Mouse (Mus musculus) monocyte, adult 2 months (primary cell): ENCODE measurements at regions not wholly inside any gene's neighbourhood (a gene's known extent, or its start where the extent isn't known, plus 50 kb on each side); places are given as distances from the start of the nearest gene placed in this dataset.
A peak's percentile ranks its signal among the peaks of the same experiment; 100 is the strongest.

Experiments
- DNase-seq, 2 experiments: peaks; one replicate each; pipeline ENCODE4 v3.0.0; 2022; ENCODE audit warnings: low spot score in 2 of 2, low read depth in 1 of 2

DNA sequence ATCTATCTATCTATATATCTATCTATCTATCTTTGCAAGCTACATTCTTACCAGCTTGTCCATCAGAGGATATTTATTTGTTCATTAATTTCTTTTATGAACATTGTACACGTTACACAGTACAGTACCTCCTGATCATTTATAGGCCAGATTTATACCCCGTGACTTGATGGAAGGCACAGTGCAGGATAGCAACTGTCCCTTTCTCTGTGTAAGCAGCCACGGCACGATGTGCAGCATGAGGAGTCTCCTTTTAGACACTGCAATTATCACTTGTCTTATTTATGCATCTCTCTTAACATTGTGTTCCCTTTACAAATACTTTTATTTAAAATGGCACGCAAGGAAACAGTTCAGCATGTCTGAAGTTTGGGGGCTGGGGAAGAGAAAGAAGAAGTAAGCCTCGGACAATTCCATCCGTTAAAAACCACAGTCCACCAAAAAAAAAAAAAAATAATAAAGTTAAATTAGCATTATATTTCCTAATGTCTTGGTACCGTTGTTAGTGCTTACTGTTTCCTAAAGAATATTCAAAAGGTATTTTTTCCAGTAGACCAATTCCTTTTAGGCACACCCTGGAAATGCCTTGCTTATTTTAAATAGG is 475.4 kb downstream of the Lmo4 start:
- no peak for DNase-seq

DNA sequence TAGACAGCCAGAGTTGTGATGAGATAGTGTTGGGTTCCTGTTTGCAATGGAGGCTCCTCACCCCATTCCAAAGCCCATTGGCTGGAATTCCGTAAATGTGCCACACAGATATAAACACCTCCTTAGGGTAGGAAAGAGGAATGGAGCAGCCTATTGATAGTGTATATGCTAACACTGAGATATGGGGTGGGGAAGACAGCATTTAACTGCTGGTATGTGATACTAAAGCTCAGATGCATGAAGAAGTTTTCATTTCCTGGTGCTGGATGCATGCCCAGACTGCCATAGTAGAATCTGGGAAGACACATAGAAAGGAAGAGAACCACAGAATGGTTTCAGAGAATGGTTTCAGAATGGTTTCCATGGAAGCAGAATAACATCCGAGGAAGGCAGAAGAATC is 482.4 kb downstream of the Lmo4 start:
- DNase-seq = no peak

DNA sequence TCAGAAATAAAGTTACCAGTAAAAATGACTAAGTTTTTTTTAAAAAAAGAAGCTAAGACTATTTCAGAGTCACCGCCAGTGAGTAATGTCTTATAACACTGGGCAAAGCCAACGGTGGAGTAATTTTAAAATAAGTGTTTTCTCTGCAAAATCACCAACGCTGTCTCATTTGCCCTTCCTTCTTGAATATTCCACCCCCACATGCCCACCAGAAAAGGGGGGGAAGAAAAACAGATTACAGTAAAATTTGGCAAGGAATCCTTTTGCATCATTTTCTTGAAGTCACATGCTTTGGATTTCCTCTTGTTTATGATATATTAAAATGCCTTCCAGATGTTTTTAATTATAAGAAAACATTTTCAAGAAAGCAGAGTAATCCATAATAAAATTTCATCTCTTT is 482.9 kb downstream of the Lmo4 start:
- no peak for DNase-seq

- no peak for DNase-seq
Observed at GRCm38 (mm10) chr3:143713183-143713582, 491.8 kb downstream of the Lmo4 start.

GRCm38 (mm10) chr3:143710805-143711469 is 494.1 kb downstream of the Lmo4 start:
- DNase-seq = no peak

GRCm38 (mm10) chr3:143706679-143707078 is 498.3 kb downstream of the Lmo4 start:
- no peak for DNase-seq

DNA sequence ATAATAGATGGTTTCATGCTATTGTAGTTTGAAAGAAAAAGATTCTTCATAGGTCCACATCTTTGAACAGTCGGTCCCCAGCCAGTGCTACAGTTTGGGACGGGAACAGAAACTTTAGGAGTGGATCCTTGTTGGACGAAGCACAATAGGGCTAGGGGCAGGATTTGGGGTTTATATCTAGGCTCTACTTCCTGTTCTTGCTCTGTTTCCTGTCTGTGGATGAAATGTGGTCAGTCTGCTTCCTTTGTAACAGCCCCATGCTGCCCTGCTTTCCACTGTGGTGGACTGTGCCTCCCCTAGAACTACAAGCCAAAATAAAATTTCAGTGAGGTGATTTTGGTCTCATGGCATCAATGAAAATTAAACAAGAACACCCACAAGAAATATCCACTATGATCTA is 510.2 kb downstream of the Lmo4 start:
- DNase-seq = no peak

- no peak for DNase-seq
Observed at GRCm38 (mm10) chr3:143685742-143686141, 519.3 kb downstream of the Lmo4 start.

GRCm38 (mm10) chr3:143678186-143678585 is 526.8 kb downstream of the Lmo4 start:
- DNase-seq = no peak

DNA sequence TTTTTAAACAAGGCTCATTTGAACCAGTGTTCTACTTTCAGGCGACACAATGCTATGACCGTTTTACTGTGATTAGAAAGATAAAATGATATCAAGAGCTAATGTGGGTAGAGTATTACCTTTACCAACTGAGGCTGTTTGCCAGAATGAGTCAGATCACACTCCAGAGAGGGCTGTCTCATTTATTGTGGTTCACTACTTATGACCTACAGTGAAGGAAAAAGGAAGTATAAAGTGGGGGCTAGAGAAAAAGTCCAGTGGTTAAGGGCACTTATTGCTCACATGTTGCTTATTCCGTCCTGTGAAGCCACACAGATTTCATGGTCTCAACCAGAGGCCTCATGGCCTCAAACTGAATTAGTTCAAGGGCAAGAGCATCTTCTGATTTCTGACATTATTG is 530.2 kb downstream of the Lmo4 start:
- DNase-seq = no peak

DNA sequence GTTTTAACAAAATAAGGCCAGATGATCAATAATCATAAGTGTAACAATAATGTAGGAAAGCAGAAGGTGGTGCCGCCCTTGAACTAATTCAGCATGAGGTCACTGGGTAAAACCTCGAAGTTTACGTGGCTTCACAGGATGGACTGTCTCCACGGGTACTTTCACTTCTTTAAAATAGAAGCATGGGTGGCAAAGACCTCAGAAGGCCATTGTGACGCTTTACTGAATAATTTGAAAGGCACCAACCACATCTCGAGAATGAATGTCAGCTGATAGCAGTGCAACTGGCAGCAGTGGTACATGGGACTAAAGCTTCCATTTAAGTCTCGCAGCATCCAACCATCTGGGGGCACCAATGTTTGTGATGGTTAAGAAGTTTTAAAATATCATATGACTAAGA is 530.6 kb downstream of the Lmo4 start:
- peak; percentile 1 to 10 for DNase-seq

GRCm38 (mm10) chr3:143662041-143662685 is 542.9 kb downstream of the Lmo4 start:
- DNase-seq = no peak

DNA sequence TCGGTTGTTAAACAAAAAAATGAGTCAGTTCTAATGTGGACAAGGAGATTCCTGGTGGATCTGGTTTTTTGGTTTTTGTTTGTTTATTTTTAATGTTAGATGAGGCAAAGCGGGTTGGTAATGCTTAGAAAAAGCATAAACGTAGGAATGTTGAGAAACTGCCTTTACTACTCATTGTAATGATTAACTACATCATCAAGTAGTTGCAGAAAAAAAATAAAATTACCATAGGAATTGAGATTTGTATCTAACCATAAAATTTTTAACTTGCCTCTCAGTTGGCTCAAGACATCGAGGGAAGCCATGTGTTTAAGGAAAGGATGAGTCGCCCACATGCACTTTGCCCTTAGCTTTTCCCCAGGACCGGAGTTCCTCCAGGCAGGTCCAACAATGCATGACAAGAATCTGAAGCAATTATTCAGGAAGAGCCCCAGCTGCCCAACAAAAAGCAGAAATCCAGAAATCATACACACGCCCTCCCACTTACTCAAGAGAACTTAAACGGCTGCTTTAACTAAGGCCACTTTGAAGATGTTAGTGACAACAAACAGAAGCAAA is 545.5 kb downstream of the Lmo4 start:
- no peak for DNase-seq

DNA sequence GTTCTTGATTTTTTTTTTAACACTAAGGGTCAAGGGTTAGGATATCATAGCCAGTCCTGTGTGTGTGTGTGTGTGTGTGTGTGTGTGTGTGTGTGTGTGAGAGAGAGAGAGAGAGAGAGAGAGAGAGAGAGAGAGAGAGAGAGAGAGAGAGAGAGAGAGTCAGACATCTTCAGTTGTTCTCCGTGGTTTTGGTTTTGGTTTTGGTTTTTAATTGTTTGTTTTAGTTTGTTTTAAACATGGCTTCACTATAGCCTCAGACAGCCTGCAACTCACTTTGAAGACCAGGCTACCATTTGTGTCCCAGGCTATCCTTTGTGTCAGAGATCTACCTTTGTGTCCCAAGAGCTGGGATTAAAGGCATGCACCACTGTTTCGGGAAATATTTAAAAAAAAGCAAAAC is 557.8 kb downstream of the Lmo4 start:
- no peak for DNase-seq

- DNase-seq = peak in 1 of 2 experiments; percentile 5
Observed at GRCm38 (mm10) chr3:143646836-143647235, 558.2 kb downstream of the Lmo4 start.

GRCm38 (mm10) chr3:143633036-143633435 is 572.0 kb downstream of the Lmo4 start:
- no peak for DNase-seq

GRCm38 (mm10) chr3:143631183-143631582 is 573.8 kb downstream of the Lmo4 start:
- DNase-seq = no peak

- DNase-seq = no peak
Observed at GRCm38 (mm10) chr3:143624906-143625305, 580.1 kb downstream of the Lmo4 start.

GRCm38 (mm10) chr3:143622275-143622674 is 582.7 kb downstream of the Lmo4 start:
- no peak for DNase-seq

DNA sequence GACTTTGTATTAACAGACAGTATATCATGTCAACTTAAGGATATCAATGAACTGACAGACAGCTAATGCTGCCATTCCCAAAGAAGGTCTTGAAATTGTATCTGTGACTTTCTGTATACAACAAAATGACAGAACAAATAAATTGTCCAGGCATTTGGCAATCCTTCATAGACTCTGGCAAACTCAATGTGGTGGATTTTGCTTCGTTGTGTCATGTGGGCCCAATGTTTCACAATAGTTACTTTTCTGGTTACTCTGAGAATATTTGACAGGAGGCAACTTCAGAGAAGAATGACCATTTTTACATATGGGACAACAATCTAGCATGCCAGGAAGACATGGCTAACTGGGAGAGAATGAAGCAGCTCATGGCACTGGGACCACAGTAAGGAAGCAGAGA is 585.9 kb downstream of the Lmo4 start:
- DNase-seq = no peak

GRCm38 (mm10) chr3:143614895-143615294 is 590.1 kb downstream of the Lmo4 start:
- DNase-seq = no peak

GRCm38 (mm10) chr3:143614004-143614403 is 591.0 kb downstream of the Lmo4 start:
- no peak for DNase-seq
